Mouse (Mus musculus) lung, postnatal 4 days (tissue): Measurements from ENCODE around the gene Lgals8.

ENCODE experiments used
- DNase-seq, 2 experiments: peaks; one replicate each; pipeline ENCODE4 v3.0.0; 2021

The Lgals8 gene

DNA sequence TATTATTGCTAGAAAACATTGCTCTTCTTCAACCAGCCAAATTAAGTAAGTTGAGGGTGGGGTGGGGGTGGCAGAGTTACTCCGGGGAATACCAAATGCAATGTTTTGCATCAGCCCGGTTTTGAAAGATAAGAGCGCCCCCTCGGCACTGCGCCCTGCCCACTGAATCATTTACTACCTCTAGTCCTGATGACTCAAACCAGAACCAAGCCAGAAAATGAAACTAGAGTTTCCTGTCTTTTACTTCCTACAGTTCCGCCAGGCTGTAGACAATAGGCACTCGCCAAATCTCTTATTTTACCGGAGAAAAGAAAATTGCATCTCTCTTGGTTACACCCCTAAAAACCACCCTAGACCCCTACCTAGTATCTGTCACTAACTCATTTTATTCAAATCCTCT is 4.3 kb downstream of the Lgals8 start:
- DNase-seq = peak; percentile 71 to 74

DNA sequence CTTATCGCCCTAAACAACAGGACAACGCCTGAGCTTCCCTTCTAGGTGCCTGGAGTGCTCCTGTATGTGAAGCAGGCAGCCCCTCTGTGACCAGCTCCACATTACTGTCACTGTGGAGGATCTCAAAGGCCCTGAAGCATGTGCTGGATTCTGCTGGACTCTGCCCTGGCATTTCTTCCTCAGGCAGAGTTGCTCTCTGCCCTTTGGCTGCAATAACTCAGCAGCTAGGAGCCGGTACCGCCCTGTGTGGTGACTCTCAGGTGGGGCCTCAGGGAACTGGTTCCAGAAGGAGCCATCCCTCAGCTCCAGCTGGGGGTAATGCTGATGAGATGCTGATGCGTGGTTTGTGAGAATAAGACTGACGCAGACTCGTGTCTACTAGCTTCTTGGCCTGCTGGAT is 8.0 kb downstream of the Lgals8 start:
- DNase-seq = no peak

DNA sequence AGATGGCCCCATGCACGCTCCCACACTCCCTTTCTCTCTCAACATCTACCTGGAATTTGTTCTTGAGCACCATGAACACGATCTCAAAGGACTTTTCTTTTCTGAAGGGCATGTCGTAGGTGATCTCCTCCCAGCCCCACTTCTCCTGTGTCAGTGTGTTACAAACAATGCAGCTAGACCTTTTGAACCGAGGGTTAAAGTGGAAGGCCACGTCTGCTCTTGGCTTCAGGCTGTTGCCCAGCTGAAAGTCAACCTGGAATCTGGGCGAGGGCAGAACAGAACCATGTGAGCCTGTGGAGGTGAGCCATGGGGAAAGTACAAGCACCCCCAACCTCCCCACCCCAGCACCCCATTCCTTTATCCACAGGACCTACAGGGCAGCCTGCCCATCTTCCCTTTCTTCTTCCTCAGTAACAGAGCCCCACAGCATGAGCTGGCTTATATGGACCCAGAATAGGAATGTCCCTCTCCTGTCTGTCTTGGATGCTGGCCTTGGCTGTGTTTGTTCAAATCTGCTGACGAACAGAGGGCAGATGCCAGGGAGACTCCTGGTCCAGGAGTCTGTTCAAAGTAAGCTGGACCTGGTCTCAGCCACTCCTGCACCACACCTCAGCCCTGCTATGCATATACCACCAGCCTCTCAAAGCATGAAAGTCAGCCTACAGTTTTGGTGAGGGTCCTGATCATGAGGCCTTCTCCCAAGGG is 9.9 kb downstream of the Lgals8 start:
- no peak for DNase-seq

DNA sequence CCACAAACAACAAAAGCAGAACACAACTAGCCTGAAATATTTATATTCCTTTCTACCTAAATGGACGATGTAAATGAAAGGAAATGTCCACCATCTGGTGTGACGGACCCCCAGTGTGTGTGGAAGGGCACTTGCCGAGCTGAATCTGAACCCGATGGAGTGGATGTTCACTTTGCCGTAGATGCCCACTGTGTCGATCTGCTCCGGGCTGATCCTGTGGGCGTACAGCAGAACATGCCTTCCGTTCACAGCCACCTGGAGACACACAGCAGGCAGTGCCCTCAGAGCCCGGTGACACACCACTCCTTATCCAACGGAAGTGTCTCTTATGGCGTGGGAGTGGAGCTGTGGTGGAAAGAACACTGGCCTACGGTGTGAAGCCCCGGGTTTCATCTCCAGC is 11.6 kb downstream of the Lgals8 start:
- no peak for DNase-seq

DNA sequence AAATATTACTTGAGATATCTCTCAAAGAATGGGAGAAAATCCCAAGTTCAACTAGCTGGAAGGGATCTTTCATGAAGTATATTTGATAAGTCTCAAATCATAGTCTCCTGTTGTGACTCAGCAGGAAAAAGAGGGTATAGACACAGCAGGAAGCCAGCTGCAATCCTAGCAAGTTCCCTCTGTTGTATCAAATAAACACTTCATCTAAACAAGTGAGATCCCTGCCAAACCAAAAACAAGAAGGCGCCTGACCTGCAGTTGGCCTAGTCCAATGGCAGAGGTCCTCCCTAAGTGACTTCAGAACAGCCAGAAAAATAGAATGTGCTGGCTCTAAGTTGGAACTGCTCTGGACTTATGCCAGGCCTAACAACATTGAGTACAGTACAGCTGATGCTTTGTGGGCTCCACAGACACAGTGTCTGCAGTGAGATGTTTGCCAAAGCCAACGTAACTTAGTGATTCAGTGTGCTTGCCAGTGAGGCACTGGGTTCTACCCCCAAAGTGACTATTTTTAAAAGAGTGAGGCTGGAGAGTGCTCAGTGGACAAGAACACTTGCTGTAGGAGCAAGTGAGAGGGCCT is 22.6 kb downstream of the Lgals8 start:
- DNase-seq = peak; percentile 52 to 61

DNA sequence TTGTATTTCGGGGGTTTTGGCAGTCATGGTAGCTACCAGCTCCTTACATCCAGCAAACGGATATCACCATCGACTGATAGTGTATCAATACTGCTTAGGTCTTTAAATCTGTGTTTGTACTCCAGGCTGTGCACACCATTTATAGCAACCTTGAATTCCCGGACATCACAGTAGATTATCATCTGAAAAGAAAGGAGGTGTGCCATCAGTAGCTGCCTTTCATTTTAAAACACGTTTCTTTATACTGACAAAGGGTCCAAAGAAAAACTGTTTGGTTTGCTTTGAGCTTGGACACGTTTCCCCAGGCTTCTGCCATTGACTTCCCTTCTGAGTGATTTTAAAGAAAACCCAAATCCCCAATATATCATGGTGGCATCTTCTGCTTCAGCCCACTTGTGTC is 23.9 kb downstream of the Lgals8 start:
- DNase-seq = no peak

DNA sequence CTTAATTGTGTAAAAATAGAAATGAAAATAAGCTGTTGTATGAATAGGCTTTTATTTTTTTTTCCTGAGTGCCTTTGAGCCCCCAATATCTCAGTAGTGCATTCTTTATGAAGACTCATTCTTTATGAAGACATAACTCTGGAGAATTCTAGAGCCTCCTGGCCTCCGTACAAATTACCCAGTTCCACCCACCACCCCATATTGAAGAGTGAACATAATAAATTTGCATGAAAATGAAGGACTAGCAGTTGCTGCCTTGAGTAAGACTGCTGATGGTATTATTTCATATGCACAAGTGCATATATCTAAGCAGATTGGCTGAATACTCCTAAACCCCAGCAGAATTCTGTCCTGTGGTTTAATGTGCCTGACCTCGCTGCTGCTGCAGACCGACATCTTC is 25.2 kb downstream of the Lgals8 start:
- no peak for DNase-seq

DNA sequence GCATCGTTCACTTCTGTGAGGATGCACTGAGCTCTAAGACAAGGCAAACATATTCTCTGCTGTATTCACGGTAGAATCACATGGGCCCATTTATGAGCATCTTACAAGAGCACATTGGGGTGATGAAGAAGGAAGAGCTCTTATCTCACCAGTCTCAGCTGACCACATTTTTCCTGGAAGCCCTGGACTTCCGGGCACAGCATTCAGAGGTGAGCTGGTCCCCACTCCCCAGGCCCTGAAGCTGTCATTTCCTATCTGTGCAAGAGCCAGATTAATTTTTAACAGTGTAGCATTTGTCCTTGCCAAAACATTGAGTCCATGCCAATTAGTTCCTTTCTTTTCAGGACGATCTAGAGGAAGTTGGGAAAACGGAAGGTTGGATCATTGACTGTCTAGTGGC is 30.9 kb downstream of the Lgals8 start:
- peak in 1 of 2 experiments; percentile 41 for DNase-seq

DNA sequence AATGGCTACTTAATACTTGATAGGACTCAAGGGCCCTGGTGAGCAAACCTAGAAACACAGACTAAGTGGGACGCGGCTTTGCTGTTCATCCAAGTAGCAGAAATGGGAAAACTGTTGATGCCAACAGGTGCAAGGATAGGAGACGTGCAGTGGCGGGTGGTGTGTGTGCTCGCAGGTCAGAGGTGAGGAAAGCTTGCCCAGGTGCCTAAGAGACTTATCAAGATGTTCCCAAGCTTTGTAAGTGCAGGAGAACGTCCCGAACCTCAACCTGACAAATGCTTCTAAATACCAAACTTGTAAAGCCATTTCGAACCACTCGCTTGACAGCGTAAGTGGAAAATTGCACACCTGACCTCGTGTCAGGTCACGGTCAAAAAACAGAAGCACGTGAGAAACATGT is 36.2 kb downstream of the Lgals8 start:
- DNase-seq = no peak

DNA sequence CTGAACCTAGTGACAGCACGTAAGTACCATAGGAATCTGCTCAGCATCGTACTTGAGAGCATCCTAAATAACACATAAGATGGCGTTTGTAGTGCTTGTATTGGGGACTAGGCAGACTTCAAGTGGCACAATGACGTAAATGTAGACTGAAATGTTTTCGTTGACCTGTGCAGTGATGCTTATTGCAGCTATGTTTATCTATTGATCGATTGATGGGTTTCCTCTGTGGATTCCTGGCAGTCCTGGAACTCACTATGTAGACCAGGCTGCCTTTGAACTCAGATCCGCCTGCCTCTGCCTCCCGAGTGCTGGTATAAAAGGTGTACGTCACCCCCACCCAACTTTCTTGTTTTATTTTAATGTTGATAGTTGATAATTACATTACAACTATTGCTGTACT is 44.1 kb downstream of the Lgals8 start:
- no peak for DNase-seq

DNA sequence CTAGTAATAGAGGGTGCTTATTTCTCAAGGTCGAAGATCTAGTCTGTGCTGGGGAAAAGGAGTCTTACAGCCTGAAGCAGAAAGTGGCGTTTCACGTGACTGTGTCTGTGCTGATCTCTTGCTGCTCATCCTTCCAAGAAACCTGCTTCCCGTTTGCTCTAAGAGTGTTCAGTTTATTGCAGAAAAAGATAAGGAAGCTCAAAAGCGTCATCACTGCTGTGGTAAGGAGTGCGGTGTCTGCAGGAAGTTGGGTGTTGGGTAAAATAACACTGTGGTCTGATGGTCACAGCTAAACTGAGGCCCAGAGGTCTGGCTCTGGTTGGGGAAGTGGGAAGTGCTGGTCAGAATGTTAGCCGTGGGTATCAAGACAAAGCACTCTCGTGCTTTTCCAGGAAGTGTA is 52.7 kb downstream of the Lgals8 start:
- DNase-seq = peak; percentile 37 to 39

DNA sequence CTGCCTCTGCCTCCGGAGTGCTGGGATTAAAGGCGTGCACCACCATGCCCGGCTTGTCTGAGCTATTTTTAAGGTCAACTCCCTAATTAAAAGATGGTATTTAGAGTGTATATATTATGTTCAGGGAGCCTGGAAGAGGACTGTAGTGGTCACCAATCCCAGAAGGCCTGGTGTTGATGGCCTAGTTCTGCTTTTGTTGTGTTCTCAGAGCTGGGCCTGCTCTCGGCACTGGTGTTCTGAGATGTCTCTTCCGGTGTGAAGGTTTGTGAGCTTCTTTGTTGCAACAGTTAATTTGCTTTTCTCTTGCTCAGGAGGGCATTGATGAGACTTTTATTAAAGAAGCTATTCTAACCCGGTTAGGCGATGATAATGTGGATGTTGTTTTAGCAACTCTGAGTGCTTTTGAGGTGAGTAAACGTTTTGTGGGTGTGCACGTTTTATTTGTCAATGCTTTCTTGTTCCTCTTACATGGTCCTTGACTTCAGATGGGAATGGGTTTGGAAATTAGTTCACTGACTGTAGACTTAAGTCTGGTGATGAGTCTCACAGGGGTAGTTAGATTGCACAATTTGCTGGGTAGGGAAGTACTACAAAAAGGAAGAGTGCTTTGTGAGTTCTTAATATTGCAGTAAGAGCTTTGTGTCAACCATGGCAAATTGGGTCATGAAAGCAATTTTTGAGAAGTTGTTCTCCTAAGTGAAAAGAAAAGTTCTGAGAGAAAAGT is 56.2 kb downstream of the Lgals8 start:
- no peak for DNase-seq

DNA sequence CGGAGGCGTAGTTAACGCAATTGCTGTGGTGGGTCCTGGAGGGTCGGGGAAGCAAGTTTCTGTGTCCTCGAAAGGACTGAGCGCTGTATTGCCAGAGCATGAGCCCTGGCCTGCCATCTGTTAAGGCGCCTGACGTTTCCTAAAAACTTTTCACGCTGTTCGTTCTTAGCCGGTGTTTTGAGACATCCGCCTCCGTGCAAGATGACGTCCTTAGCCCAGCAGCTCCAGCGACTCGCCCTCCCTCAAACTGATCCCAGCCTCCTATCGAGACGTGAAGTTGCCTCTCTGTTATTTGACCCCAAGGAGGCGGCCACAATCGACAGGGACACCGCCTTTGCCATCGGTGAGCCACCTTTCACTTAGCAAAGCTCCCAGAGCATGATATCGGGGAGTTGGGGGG is 69.2 kb downstream of the Lgals8 start:
- no peak for DNase-seq

DNA sequence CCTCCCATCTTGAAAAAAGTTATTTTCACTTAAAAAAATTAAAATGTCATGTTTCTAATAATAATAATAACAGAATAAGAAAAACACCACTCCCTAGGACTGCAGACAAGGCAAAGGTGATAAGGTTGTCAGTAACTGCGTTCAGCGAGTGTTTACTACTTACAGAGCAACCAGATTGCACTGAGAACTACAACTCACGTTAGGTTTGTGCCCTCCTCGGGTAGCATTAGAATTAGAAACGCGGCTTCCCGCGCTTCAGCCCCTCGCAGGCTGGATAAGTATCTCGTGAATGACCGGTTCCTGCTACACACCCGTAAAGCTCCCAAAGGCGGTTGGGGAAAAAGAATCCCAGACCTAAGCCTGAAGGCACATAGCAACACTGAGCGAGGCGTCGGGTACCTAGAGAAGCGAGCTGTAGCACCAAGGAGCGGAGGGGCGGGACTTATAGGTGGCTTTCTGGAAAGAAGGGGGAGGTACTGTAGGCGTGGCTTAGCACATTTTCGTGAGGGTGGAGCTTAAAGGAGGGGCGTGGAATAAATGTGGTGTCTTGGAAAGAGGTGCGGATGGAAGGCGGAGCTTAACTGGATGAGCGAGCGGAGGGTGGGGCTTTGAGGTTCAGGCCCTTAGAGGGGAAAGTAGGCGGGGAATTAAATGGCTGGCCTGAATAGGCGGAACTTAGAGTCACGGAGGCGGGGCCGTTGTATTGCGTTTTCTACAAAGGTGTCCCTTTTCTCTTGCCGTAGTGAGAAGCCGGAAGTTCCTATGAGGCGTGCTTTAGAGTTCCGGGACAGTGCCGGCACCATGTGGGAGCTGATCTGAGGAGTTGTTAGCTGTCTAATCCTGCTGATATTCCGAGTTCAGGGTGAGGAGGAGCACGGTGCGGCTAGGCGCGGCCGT is 69.9 kb downstream of the Lgals8 start, which contains the start of gene Heatr1:
Heatr1 (plus strand) TSS at position 419 of the 897 bp plus-strand sequence.
- DNase-seq = peak; percentile 95 to 96
